Mouse (Mus musculus): Measurements from ENCODE around the gene Ush2a. TPM values are rescaled to one million over a fixed set of nuclear protein-coding genes. Genes with fewer than 3 reads are reported as not detected.
A peak's percentile ranks its signal among the peaks of the same experiment; 100 is the strongest.

Ush2a gene
- total RNA-seq, 2 experiments from 2014 or later: not detected

- intact Hi-C loops (cut with DNase I): no loop called here
- DNase-seq: no peak
These were observed 731.4 kb downstream of the Ush2a start for GRCm38 (mm10) chr1:188993218-188993617.

GRCm38 (mm10) chr1:188997921-188998320 lies 736.1 kb downstream of the Ush2a start:
- intact Hi-C loops (cut with DNase I): no loop called here
- DNase-seq: no peak

- intact Hi-C loops (cut with DNase I): no loop called here
- no peak for DNase-seq
These were observed 738.2 kb downstream of the Ush2a start for GRCm38 (mm10) chr1:188999981-189000380.

GRCm38 (mm10) chr1:189001815-189002214 lies 740.0 kb downstream of the Ush2a start:
- DNase-seq: no peak
- intact Hi-C loops (cut with DNase I): no loop called here

GRCm38 (mm10) chr1:189004774-189005173 lies 743.0 kb downstream of the Ush2a start:
- intact Hi-C loops (cut with DNase I): no loop called here
- DNase-seq: no peak

GRCm38 (mm10) chr1:189006267-189006666 lies 744.4 kb downstream of the Ush2a start:
- no peak for DNase-seq
- intact Hi-C loops (cut with DNase I): no loop called here

- intact Hi-C loops (cut with DNase I): no loop called here
These were observed 745.0 kb downstream of the Ush2a start for GRCm38 (mm10) chr1:189006826-189007225.

GRCm38 (mm10) chr1:189007239-189007979 lies 745.6 kb downstream of the Ush2a start, which contains the start of gene Kctd3:
Gene Kctd3, minus strand, starts transcription at chr1:189007841.
- intact Hi-C loops (cut with DNase I): no loop called here
- peak; percentile 94 to 98 for DNase-seq

More at GRCm38 (mm10) chr1:189006826-189007225, 745.0 kb downstream of the Ush2a start:
- DNase-seq: no peak

- intact Hi-C loops (cut with DNase I): no loop called here
- DNase-seq: no peak
These were observed 746.1 kb downstream of the Ush2a start for GRCm38 (mm10) chr1:189007980-189008324.

- intact Hi-C loops (cut with DNase I): no loop called here
These were observed 748.8 kb downstream of the Ush2a start for GRCm38 (mm10) chr1:189010671-189011070.

GRCm38 (mm10) chr1:189012846-189013586 lies 751.2 kb downstream of the Ush2a start:
- intact Hi-C loops (cut with DNase I): no loop called here
- no peak for DNase-seq

More at GRCm38 (mm10) chr1:189010671-189011070, 748.8 kb downstream of the Ush2a start:
- DNase-seq: no peak

- DNase-seq: no peak
- intact Hi-C loops (cut with DNase I): no loop called here
These were observed 751.7 kb downstream of the Ush2a start for GRCm38 (mm10) chr1:189013587-189013921.
